Mouse (Mus musculus): ENCODE results near the gene Shc2. TPM values are rescaled to one million over a fixed set of nuclear protein-coding genes. Genes with fewer than 3 reads are reported as not detected.

Gene Shc2
- polyA plus RNA-seq, 1 experiment from 2014 or later = 2.0 TPM

DNA sequence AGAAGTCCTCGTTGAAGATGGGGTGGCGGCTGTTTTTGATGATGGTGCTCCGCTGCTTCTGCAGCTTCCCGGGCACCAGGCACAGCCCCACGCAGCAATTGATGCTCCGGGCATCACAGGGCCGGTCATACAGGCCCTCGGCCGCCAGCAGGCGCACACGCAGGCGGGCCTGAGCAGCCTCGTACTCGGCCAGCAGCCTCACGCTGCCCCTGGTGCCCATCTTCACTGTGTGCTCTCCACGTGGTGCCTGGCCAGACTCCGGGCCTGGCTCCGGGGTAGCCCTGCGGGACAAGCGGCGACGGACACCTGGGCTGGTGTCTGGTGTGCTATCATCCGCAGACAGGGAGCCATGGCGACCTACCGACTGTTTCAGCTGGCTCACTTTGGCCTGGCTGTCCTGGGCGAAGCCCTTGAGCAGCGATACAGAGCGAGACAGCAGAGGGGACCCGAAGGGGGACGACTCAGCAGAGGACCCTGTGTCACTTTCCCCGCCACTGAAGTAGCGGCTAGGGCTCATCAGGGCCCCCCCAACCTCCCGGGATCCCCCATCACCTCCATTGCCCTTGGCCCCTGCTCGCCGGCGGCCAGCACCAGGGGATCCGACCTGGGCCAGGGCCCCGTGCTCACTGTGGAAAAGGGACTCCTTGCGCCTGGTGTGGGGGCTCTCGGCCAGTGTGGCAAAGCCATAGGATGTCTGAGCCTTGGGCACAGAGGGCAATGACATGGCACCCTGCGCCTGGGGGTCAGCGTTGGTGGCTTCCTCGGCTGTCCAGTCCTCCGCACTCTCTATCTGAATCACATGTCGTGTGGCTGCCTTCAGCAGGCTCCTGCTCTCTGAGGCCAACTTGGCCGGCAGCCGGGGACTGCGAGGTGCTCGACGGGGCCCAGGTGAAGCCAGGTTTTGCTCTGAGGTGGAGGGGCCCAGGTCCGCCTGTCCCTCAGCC, 25.3 kb downstream of the Shc2 start:
- ATAC-seq (replicated peaks; ENCODE audit: extremely low read depth, insufficient read depth, low FRiP score) = no peak
- peak overlapping the region; percentile 45; the same call in 1 of the 2 replicates for H3K4me2 ChIP-seq (ENCODE audit: low read depth, low read length)
- peak overlapping the region; percentile 18; the same call in 1 of the 2 replicates for H3K4me3 ChIP-seq (ENCODE audit: low read length)
- no peaks in the 10 kb centered on the region for H3K36me3 ChIP-seq (ENCODE audit: control insufficient read depth, insufficient read depth)
- H3K9me3 ChIP-seq (replicated peaks; ENCODE audit: control insufficient read depth, low read length) = no peaks in the 10 kb centered on the region
- peaks cover 18% of the 10 kb centered on the region for H3K4me1 ChIP-seq (ENCODE audit: control insufficient read depth, insufficient read depth, low read length)
- H3K27me3 ChIP-seq (ENCODE audit: control insufficient read depth, insufficient read depth, low read length) = peaks cover 42% of the 10 kb centered on the region
- no peak overlapping the region for H3K9ac ChIP-seq (ENCODE audit: low read length)
- H3K27ac ChIP-seq (ENCODE audit: low read length) = no peak overlapping the region
- WGBS = 10% methylated on average over 51 of the region's 51 CpGs

DNA sequence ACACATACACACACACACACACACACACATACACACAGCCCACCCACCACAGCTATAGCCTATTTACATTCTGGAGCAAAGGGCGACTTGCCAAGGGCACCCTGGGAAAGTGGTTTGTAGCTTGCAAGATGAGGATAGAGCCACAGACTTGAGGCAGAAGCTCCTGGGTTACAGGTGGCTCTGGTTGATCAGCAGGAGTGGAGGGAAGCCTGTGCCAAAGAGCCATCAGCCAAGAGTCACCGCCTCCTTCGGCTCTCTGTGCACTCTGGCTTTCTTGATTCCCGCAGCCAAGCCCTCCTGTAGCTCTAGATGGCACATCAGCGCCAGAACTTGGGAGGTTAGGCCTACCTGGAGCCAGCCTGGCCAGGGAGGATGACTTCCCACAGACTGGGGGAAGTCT, 26.4 kb downstream of the Shc2 start:
- no peak for ATAC-seq (replicated peaks; ENCODE audit: extremely low read depth, insufficient read depth, low FRiP score)

DNA sequence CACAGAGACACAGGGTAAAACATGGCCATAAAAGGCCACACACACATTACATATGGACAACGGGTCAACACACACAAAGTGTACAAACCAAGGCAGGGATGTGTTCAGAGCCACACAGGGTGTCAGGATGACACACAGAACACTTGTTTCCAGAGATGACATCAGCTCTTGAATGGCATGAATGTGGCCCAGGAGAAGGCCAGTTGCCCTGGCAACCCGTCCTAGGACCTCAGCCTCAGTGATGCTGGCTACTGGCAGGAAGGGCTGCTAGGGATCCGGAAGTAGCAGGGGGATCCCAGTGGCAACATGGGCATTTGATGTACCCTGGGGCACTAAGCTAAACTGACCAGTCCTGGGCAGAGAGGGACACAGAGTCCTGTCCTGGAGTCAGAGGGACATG, 28.4 kb downstream of the Shc2 start:
- H3K36me3 ChIP-seq (ENCODE audit: control insufficient read depth, insufficient read depth) = no peaks in the 10 kb centered on the region
- no peak overlapping the region for H3K4me3 ChIP-seq (ENCODE audit: low read length)
- H3K4me2 ChIP-seq (ENCODE audit: low read depth, low read length) = no peak overlapping the region
- WGBS = 84% methylated on average over 3 of the region's 3 CpGs
- peaks cover 35% of the 10 kb centered on the region for H3K27me3 ChIP-seq (ENCODE audit: control insufficient read depth, insufficient read depth, low read length)
- H3K9me3 ChIP-seq (replicated peaks; ENCODE audit: control insufficient read depth, low read length) = 0 out of 2 replicates have a peak, but pooled peaks cover 3% of the 10 kb centered on the region
- H3K4me1 ChIP-seq (ENCODE audit: control insufficient read depth, insufficient read depth, low read length) = peaks cover 18% of the 10 kb centered on the region
- ATAC-seq (replicated peaks; ENCODE audit: extremely low read depth, insufficient read depth, low FRiP score) = no peak
- no peak overlapping the region for H3K9ac ChIP-seq (ENCODE audit: low read length)
- H3K27ac ChIP-seq (ENCODE audit: low read length) = no peak overlapping the region

More for the DNA sequence above, 26.4 kb downstream of the Shc2 start:
- Histone ChIP-seq H3K4me3 (ENCODE audit: low read length) (no peak overlapping the region), H3K9me3 (replicated peaks; ENCODE audit: control insufficient read depth, low read length) (no peaks in the 10 kb centered on the region), H3K27me3 (ENCODE audit: control insufficient read depth, insufficient read depth, low read length) (peaks cover 42% of the 10 kb centered on the region), H3K4me2 (ENCODE audit: low read depth, low read length) (no peak overlapping the region), H3K27ac (ENCODE audit: low read length) (no peak overlapping the region), H3K9ac (ENCODE audit: low read length) (no peak overlapping the region), H3K4me1 (ENCODE audit: control insufficient read depth, insufficient read depth, low read length) (peaks cover 18% of the 10 kb centered on the region), H3K36me3 (ENCODE audit: control insufficient read depth, insufficient read depth) (no peaks in the 10 kb centered on the region)
- WGBS = 31% methylated on average over 5 of the region's 5 CpGs

DNA sequence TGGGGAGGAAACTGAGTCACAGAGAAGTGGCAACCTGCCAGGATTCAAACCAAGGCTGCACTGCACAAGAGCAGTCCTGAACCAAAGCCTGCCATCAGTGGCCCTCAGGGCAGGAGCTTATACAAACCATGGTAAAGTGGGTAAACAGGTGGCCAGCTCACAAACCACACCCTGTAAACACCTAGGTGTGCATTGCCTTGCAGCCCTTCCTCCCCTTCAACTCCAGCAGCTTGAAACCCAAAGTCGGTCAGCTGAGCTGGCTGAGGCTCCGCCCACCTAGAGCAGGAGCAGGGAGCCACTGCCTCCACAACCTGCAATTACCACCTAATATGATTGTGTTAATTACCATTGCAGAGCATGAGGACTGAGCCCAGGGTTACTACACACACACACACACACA, 29.8 kb downstream of the Shc2 start:
- ATAC-seq (replicated peaks; ENCODE audit: extremely low read depth, insufficient read depth, low FRiP score) = no peak
- 0 out of 2 replicates have a peak, but pooled peaks cover 3% of the 10 kb centered on the region for H3K9me3 ChIP-seq (replicated peaks; ENCODE audit: control insufficient read depth, low read length)
- no peak overlapping the region for H3K27ac ChIP-seq (ENCODE audit: low read length)
- peaks cover 9% of the 10 kb centered on the region for H3K4me1 ChIP-seq (ENCODE audit: control insufficient read depth, insufficient read depth, low read length)
- H3K36me3 ChIP-seq (ENCODE audit: control insufficient read depth, insufficient read depth) = no peaks in the 10 kb centered on the region
- no peak overlapping the region for H3K4me2 ChIP-seq (ENCODE audit: low read depth, low read length)
- H3K4me3 ChIP-seq (ENCODE audit: low read length) = no peak overlapping the region
- 45% methylated on average over 2 of the region's 2 CpGs for WGBS
- H3K9ac ChIP-seq (ENCODE audit: low read length) = no peak overlapping the region
- peaks cover 21% of the 10 kb centered on the region for H3K27me3 ChIP-seq (ENCODE audit: control insufficient read depth, insufficient read depth, low read length)

DNA sequence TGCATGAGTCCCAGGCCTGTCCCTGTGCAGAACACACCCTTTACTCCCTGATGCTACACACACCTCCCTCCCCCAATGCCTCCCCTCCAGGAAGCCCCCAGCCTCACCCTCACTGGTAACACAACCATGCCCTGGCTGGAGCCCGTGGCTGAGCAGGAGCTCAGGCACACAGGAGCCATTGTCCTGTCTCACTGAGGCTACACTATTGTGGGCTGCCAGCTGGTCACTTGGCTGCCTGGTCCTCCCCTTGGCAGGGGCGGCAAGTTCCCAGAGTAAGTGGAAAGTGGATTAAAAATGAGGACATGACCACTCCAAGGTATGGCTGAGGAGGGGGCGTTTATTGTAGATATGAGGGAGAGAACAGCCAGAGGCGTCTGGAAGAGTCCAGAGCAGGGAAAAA, 31.2 kb downstream of the Shc2 start:
- Histone ChIP-seq H3K9me3 (replicated peaks; ENCODE audit: control insufficient read depth, low read length) (0 out of 2 replicates have a peak, but pooled peaks cover 3% of the 10 kb centered on the region), H3K4me1 (ENCODE audit: control insufficient read depth, insufficient read depth, low read length) (no peaks in the 10 kb centered on the region), H3K36me3 (ENCODE audit: control insufficient read depth, insufficient read depth) (no peaks in the 10 kb centered on the region), H3K27ac (ENCODE audit: low read length) (no peak overlapping the region), H3K4me3 (ENCODE audit: low read length) (no peak overlapping the region), H3K4me2 (ENCODE audit: low read depth, low read length) (no peak overlapping the region), H3K9ac (ENCODE audit: low read length) (no peak overlapping the region), H3K27me3 (ENCODE audit: control insufficient read depth, insufficient read depth, low read length) (peaks cover 10% of the 10 kb centered on the region; the same call in 1 of the 2 replicates)
- ATAC-seq (replicated peaks; ENCODE audit: extremely low read depth, insufficient read depth, low FRiP score) = no peak
- WGBS = 66% methylated on average over 4 of the region's 4 CpGs

DNA sequence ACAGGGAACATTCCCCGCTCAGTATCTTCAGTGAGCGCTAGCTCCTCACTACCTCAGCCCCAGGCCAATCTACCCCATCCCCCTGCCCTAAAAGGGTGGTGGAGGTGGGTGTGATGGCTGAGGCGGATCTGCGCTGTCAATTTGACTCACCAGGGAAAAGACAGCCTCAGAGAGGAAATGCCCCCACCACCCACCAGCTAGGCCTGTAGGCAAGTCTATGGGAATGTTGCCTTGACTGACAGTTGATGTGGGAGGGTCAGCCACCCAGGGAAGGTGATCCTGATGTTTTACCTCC, 39.8 kb downstream of the Shc2 start:
- Histone ChIP-seq H3K4me3 (ENCODE audit: low read length) (no peak overlapping the region), H3K36me3 (ENCODE audit: control insufficient read depth, insufficient read depth) (no peaks in the 10 kb centered on the region), H3K4me1 (ENCODE audit: control insufficient read depth, insufficient read depth, low read length) (no peaks in the 10 kb centered on the region), H3K27ac (ENCODE audit: low read length) (no peak overlapping the region), H3K9ac (ENCODE audit: low read length) (no peak overlapping the region), H3K9me3 (replicated peaks; ENCODE audit: control insufficient read depth, low read length) (no peaks in the 10 kb centered on the region), H3K27me3 (ENCODE audit: control insufficient read depth, insufficient read depth, low read length) (peaks cover 19% of the 10 kb centered on the region), H3K4me2 (ENCODE audit: low read depth, low read length) (no peak overlapping the region)
- ATAC-seq (replicated peaks; ENCODE audit: extremely low read depth, insufficient read depth, low FRiP score) = no peak
- 61% methylated on average over 4 of the region's 4 CpGs for WGBS

DNA sequence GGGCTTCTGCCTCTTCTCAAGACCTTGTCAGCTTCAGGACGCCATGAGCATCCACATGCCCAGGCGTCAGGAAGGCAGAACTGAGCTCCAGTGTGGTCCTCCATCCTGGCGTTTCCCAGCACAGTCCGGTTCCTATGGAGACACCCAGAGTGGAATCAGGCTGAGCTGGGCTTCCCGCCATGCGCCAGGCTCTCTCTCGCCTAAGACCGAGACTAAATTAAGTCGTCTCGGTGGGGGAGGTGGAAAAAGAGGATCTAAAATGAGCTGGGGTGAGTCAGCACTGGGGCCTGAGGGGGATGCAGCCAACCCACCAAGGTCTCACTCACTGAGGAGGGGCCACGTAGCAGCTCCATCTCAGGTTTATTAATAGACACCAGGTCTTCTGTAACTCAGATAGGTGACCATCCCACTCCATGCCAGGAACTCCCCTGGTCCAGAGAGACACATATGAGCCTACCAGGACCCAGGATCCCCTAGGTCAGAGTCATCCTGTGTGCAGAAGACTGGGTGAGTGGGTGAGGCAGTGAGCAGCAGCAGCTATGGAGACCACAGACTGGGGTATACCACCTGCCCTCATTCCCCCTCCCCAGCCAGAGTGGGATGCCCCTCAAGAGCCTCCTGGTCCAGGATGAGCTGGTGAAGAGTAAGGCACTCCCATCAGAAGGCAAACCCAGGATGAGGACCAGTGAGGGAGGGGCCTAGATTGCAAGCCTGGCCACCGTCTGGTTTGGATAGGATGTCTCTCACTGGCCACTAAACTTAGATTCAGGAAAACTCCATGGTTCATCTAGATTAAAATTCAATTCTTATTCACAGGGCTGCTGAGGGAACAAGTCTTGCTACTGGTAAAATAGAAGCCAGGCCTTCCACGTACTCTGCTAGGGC, 40.4 kb downstream of the Shc2 start:
- no peaks in the 10 kb centered on the region for H3K4me1 ChIP-seq (ENCODE audit: control insufficient read depth, insufficient read depth, low read length)
- WGBS = 25% methylated on average over 13 of the region's 13 CpGs
- no peaks in the 10 kb centered on the region for H3K36me3 ChIP-seq (ENCODE audit: control insufficient read depth, insufficient read depth)
- H3K27me3 ChIP-seq (ENCODE audit: control insufficient read depth, insufficient read depth, low read length) = peaks cover 19% of the 10 kb centered on the region
- H3K4me3 ChIP-seq (ENCODE audit: low read length) = no peak overlapping the region
- H3K27ac ChIP-seq (ENCODE audit: low read length) = no peak overlapping the region
- no peak overlapping the region for H3K9ac ChIP-seq (ENCODE audit: low read length)
- H3K4me2 ChIP-seq (ENCODE audit: low read depth, low read length) = no peak overlapping the region
- H3K9me3 ChIP-seq (replicated peaks; ENCODE audit: control insufficient read depth, low read length) = no peaks in the 10 kb centered on the region
- no peak for ATAC-seq (replicated peaks; ENCODE audit: extremely low read depth, insufficient read depth, low FRiP score)

DNA sequence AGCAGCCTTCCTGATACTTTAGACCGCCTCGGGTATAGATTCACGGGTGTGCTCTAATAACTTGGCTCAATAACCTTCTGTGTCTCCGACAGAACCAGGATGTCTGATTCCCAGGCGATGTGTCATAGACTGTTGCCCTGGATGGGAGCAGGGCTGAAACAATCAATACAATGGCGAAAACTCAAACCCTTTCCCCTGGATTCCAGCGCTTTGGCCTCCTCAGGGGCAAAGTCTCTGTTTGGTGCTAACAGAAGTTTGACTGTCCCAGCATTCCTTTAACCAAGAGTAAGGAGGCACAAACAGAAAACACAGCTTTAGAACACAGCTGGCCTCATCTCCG, 42.2 kb downstream of the Shc2 start:
- H3K36me3 ChIP-seq (ENCODE audit: control insufficient read depth, insufficient read depth) = no peaks in the 10 kb centered on the region
- H3K27ac ChIP-seq (ENCODE audit: low read length) = no peak overlapping the region
- H3K4me2 ChIP-seq (ENCODE audit: low read depth, low read length) = no peak overlapping the region
- H3K27me3 ChIP-seq (ENCODE audit: control insufficient read depth, insufficient read depth, low read length) = peaks cover 19% of the 10 kb centered on the region
- no peaks in the 10 kb centered on the region for H3K4me1 ChIP-seq (ENCODE audit: control insufficient read depth, insufficient read depth, low read length)
- no peak overlapping the region for H3K9ac ChIP-seq (ENCODE audit: low read length)
- no peak for ATAC-seq (replicated peaks; ENCODE audit: extremely low read depth, insufficient read depth, low FRiP score)
- WGBS = 61% methylated on average over 8 of the region's 8 CpGs
- no peaks in the 10 kb centered on the region for H3K9me3 ChIP-seq (replicated peaks; ENCODE audit: control insufficient read depth, low read length)
- no peak overlapping the region for H3K4me3 ChIP-seq (ENCODE audit: low read length)
